Mouse (Mus musculus) testis, adult 10 weeks (tissue): Measurements from ENCODE around the gene Thrap3. TPM values are rescaled to one million over a fixed set of nuclear protein-coding genes. Genes with fewer than 3 reads are reported as not detected.

Experiments used
- polyA plus RNA-seq: library from polyadenylated mRNA; stranded (reverse); fragments of 350-450 nt; fragmentation: Illumina TruSeq; extraction: RNeasy Lipid Tissue Mini Kit (QIAGEN cat#74804); gene quantifications from one replicate; pipeline ENCODE4 v1.2.3, GENCODE M21; 2014; ENCODE audit warnings: low read depth, low replicate concordance

The Thrap3 gene
- polyA plus RNA-seq = 156 TPM

DNA sequence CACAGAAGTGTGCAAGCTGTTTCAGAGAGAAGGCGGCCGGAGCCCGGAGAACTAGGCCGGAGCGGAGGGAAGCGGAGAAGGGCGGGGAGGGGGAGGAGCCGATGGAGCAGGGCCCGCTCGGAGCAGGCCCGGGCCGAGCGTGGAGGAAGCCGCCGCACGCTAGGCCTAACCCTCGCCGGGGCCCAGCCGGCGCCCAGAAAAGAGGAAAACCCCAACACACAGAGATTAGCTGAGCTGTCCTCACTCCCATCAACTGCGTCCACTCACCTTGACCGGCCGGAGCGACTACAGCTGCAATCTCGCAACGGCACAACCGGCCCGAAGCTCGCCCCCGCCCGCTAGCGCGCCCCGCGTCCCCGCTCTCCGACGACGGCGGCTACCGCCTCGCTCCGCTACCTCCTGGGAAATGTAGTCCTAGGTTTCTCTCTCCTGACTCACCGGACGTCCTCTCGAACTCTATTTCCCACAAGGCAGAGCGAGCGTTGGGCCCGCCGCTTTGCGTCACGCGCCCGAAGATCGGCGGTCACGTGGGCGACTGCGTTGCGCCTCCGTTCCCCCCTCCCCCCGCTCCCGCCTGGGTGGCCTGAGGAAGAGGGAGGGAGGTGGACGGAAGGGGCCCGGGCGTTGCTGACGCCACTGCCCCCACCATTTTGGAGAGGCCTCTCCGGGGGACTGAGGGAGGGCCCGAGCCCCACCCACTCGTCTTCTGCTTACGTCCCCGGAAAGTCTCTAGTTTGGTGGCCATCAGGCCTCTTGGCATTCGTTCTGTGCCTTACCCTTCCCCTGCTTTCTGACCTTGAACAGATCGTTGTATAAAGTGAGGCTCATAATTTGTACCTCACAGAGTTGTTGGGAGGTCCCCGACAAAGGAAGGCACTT, at the start of gene Thrap3:
Gene Thrap3 (minus strand): TSS at position 458 of the 879 bp plus-strand sequence.

DNA sequence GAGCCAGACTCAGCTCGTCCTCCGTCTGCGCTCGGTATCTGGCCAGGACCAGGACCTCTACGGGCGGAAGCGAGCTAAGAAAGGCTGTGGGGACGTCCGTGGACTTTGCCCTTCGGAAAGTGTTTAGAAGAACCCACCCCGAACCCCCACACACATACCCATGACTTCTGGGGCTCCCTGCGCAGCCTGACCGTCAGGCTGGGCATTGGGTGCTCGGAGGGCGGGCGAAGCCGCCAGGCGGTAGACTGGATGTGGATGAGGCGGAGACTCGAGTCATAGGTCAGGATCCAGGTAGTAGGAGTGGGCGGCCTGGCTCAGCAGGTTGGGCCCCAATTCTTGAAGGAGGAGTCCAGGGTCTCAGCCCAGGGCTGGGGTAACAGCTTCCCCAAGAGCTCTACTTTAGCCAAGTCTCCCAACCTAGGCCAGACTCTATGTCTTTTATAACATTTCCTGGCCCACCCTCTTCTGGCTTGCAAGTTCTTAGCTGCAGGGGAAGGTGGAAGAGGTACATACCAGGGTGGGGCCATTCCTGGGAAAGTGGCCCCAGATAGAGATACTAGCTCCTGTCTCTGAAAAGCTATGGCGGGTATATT, 39.4 kb downstream of the Thrap3 start, which contains the start of gene Sh3d21:
Gene Sh3d21 (minus strand): TSS at position 425 of the 593 bp plus-strand sequence.

DNA sequence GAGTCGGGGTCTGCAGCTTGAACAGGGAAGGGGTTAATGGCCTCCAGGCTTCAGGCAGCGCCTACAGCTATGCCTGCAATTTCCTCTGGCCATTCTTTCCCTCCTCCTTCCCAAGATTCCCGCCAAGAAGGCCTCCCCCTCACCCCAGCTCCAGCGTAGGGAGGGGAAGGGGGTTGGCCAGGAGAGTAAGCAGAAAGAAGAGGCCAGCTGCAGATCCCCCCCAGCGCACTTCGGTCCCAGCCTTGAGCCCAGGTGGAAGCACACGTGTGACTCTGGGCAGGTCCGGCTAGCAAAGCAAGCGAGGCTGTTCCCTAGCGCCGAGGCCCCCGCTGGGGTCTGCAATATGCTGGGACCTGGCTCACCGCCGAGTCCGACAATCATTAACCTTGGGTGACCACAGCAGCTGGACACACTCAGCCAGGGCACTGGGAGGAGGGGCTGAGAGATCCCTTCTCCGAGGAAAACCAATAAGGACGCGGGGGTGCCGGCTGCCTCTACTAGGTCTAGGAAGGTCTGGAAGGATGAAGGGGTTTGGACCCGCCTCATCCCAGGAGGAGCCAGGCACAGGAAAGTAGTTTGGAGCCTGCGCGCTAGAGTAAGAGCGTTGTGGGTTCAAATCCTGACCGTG, 54.9 kb downstream of the Thrap3 start, which contains the start of gene Eva1b:
Gene Eva1b (plus strand): TSS at position 212 of the 628 bp plus-strand sequence.

Other genes starting within 250 kb of the Thrap3 start
- 0.10 TPM for gene Csf3r, start 178.2 kb downstream of the Thrap3 start, polyA plus RNA-seq
- gene Mrps15, start 155.8 kb downstream of the Thrap3 start, polyA plus RNA-seq = 73.7 TPM
- 112 TPM for gene Oscp1, start 144.2 kb downstream of the Thrap3 start, polyA plus RNA-seq
- 4.5 TPM for gene Lsm10, start 106.1 kb downstream of the Thrap3 start, polyA plus RNA-seq
- gene Stk40, start 98.8 kb downstream of the Thrap3 start, polyA plus RNA-seq = 3.3 TPM
- gene Eva1b, start 55.0 kb downstream of the Thrap3 start, polyA plus RNA-seq = not detected
- 151 TPM for gene Sh3d21, start 39.3 kb downstream of the Thrap3 start, polyA plus RNA-seq
- gene Map7d1, start 53.6 kb upstream of the Thrap3 start, polyA plus RNA-seq = 0.60 TPM
- gene Trappc3, start 59.6 kb upstream of the Thrap3 start, polyA plus RNA-seq = 11.2 TPM
- gene Col8a2, start 84.0 kb upstream of the Thrap3 start, polyA plus RNA-seq = 0.62 TPM
- gene Adprhl2, start 118.9 kb upstream of the Thrap3 start, polyA plus RNA-seq = 0.29 TPM
- 63.9 TPM for gene Tekt2, start 122.9 kb upstream of the Thrap3 start, polyA plus RNA-seq
- 11.9 TPM for gene Ago3, start 226.8 kb upstream of the Thrap3 start, polyA plus RNA-seq